Mouse (Mus musculus) cortical plate, adult 2 months (tissue): ENCODE results near the gene Fzr1. TPM values are rescaled to one million over a fixed set of nuclear protein-coding genes. Genes with fewer than 3 reads are reported as not detected.
A peak's percentile ranks its signal among the peaks of the same experiment; 100 is the strongest.

Source experiments
- H3K27ac ChIP-seq: fragments of 200-500 bp; 2 replicates; pipeline ENCODE4 v1.5.1; 2012; ENCODE audit warnings: low read length, control low read depth, inconsistent platforms; ENCODE audit not compliant: insufficient read depth
- H3K4me1 ChIP-seq: fragments of 200-500 bp; 2 replicates; pipeline ENCODE4 v1.6.1; 2011; ENCODE audit warnings: low read length; ENCODE audit not compliant: control insufficient read depth, insufficient read depth
- H3K4me3 ChIP-seq: fragments of 200-500 bp; 2 replicates; pipeline ENCODE4 v1.5.1; 2011; ENCODE audit warnings: mild to moderate bottlenecking, low read length, control low read depth; ENCODE audit not compliant: insufficient read depth
- CTCF ChIP-seq: fragments of 200-500 bp; IDR thresholded peaks from 2 replicates; pipeline ENCODE4 v1.5.1; 2011; ENCODE audit warnings: mild to moderate bottlenecking, control low read depth, low read length; ENCODE audit not compliant: insufficient read depth; ENCODE audit errors: extremely low read depth
- POLR2A ChIP-seq: fragments of 200-500 bp; IDR thresholded peaks from 2 replicates; pipeline ENCODE4 v1.6.1; 2011; ENCODE audit warnings: mild to moderate bottlenecking, low read length, control low read depth; ENCODE audit not compliant: insufficient read depth; ENCODE audit errors: extremely low read depth
- polyA plus RNA-seq: library from polyadenylated mRNA; depleted of rRNA; stranded (reverse); fragments of >200 nt; gene quantifications from 2 replicates; pipeline ENCODE4 v1.2.3, GENCODE M21; 2012

The Fzr1 gene
- polyA plus RNA-seq, 1 experiment: 75.5 TPM

DNA sequence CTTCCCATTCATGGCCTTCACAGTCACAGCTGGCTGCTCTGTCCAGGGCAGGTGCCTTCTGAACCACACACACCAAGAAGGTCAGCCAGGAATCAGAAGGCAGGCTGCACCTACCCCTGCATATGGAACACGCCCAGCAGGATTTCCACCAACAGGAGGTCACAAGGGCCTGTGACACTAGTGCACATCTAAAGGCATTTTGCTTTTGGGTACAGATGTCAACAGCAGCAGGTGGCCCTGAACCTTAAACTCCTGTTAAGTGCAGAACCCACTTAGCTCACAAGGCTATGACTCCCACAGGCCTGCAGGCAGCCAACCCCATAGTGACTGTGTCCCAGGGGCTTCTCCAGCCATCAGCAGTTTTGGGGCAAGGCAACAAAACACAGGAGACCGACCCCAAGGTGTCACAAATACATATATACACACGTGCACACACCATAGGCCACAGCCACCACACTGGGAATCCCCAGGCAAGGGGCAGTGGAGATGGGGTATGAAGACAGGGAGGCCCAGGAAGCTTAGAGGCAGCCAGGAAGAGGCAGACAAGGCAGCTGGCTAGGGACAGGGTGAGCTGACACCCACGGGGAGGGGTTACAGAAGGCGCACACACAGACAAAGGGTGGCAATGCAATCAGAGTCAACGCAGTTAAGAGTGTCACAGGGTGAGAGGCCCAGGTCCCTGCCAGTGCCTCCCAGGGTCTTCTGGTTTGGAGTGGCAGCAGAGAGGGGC lies 11.7 kb downstream of the Fzr1 start:
- no peak overlapping the region for H3K4me3 ChIP-seq
- TF ChIP-seq POLR2A (0 out of 2 replicates have a peak, but pooled peaks have one; percentile 15), CTCF (no peak)
- H3K4me1 ChIP-seq: no peaks in the 10 kb centered on the region
- no peak overlapping the region for H3K27ac ChIP-seq

GRCm38 (mm10) chr10:81365672-81366476 lies 12.4 kb downstream of the Fzr1 start, which contains the start of gene 4930404N11Rik:
Gene 4930404N11Rik (minus strand): TSS chr10:81365816.
- H3K4me3 ChIP-seq: no peak within 1 kb of the TSS
- TF ChIP-seq CTCF (no peak), POLR2A (0 out of 2 replicates have a peak, but pooled peaks have one; percentile 34)
- no peak within 1 kb of the TSS for H3K27ac ChIP-seq
- no peaks in the 10 kb centered on the region for H3K4me1 ChIP-seq

GRCm38 (mm10) chr10:81365073-81365472 lies 13.2 kb downstream of the Fzr1 start:
- TF ChIP-seq CTCF (no peak), POLR2A (0 out of 2 replicates have a peak, but pooled peaks have one; percentile 20)
- H3K4me1 ChIP-seq: no peaks in the 10 kb centered on the region
- no peak overlapping the region for H3K27ac ChIP-seq
- H3K4me3 ChIP-seq: no peak overlapping the region

GRCm38 (mm10) chr10:81364666-81365065 lies 13.7 kb downstream of the Fzr1 start:
- TF ChIP-seq CTCF (no peak), POLR2A (no peak)
- Histone ChIP-seq H3K4me1 (no peaks in the 10 kb centered on the region), H3K4me3 (no peak overlapping the region), H3K27ac (no peak overlapping the region)

DNA sequence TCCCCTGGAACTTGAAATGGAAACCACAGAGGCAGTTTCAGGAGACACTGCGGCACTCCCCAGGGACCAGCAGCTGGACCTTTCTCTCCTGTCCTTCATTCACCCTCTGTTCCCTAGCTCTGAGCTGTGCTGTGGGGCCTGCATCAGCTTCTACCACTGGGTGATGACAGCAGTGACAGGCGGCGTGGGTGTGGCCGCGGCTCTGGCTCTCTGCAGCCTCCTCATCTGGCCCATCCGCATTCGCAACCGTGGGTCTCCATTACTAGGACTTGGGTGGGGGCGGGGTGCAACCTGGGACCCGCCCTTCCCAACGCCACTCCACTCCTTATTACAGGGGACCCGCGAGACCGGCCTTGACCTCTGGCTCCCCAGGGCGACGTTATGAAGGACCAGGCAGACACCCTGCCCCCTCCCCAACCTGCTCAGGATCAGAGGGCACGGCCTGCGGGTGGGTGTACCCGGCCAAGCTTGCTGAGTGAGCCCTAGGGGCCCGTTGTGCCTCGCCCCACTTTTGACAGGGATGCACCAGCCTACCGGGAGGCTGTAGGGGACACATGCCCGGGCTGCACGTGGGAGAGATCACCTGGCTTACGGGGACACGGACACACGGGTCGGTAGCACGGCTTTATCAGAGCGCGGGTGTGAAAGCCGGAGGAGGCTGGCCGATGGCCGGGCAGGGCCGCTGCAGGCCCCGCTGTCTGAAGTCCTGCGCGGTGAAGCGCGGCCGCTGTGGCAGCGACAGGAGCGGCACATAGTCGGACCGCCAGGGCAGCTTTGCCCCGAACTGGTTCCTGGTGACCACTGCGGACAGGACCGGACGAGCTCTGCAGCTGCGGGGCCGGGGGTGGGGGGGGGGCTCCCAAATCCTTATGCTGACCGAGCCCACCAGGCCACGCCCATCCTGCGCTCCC lies 14.6 kb downstream of the Fzr1 start:
- no peak overlapping the region for H3K27ac ChIP-seq

GRCm38 (mm10) chr10:81362336-81362949 lies 15.9 kb downstream of the Fzr1 start:
- Histone ChIP-seq H3K4me1 (no peaks in the 10 kb centered on the region), H3K27ac (no peak overlapping the region), H3K4me3 (no peak overlapping the region)
- TF ChIP-seq CTCF: no peak
- no peak for TF ChIP-seq POLR2A

More for the DNA sequence above, 14.6 kb downstream of the Fzr1 start:
- TF ChIP-seq CTCF (no peak), POLR2A (no peak)
- Histone ChIP-seq H3K4me3 (no peak overlapping the region), H3K4me1 (no peaks in the 10 kb centered on the region)

DNA sequence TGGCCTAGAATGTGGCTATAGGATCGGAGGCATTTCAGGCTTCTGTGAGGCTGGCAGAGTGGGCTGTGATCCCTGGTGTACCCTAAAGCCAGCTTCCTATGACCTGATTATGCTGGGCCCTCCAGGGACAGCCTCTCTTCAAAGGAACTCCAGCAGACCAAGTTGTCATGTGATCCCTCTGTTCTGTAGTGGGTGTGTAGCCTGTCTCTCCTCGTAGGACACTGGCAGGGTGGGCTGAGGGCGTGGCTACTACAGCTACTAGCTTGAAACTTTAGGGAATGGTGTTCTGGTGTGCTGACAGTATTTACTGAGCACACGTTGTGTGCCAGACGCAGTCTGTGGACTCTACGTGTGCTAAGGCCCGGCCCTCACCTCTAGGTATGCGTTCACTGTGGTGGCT lies 17.6 kb downstream of the Fzr1 start:
- no peak overlapping the region for H3K27ac ChIP-seq
- TF ChIP-seq POLR2A (no peak), CTCF (no peak)
- peaks cover 2% of the 10 kb centered on the region; the same call in 1 of the 2 replicates for H3K4me1 ChIP-seq
- no peak overlapping the region for H3K4me3 ChIP-seq

GRCm38 (mm10) chr10:81358841-81359240 lies 19.5 kb downstream of the Fzr1 start:
- H3K27ac ChIP-seq: no peak overlapping the region
- H3K4me3 ChIP-seq: peak overlapping the region; percentile 98; the same call in 1 of the 2 replicates
- peaks cover 2% of the 10 kb centered on the region; the same call in 1 of the 2 replicates for H3K4me1 ChIP-seq
- TF ChIP-seq POLR2A: no peak
- TF ChIP-seq CTCF: no peak

- H3K27ac ChIP-seq: no peak overlapping the region
- TF ChIP-seq CTCF: no peak
- peak overlapping the region; percentile 98 for H3K4me3 ChIP-seq
- H3K4me1 ChIP-seq: peaks cover 2% of the 10 kb centered on the region; the same call in 1 of the 2 replicates
Measured at GRCm38 (mm10) chr10:81358209-81358608, 20.1 kb downstream of the Fzr1 start.
